Mouse (Mus musculus) heart, embryonic 14.5 days (tissue): ENCODE measurements around the gene U2surp. TPM values are rescaled to one million over a fixed set of nuclear protein-coding genes. Genes with fewer than 3 reads are reported as not detected.
"Not testable (repeated sequence)": the region's sequence is repeated elsewhere in the genome, so short reads cannot be mapped to it uniquely, and the experiment has no call there.

ENCODE experiments used
- ATAC-seq: fragments of 200-750 bp; cut with Nextera tagmentation; 2 replicates; pipeline ENCODE4 v1.8.0; 2017; ENCODE audit warnings: low read depth, moderate TSS enrichment; ENCODE audit not compliant: insufficient number of reproducible peaks, insufficient read depth, low FRiP score
- H3K27ac ChIP-seq, 2 experiments: fragments of 200-500 bp in 1 of 2; fragments of 300-500 bp in 1 of 2; sonication (generic) in 1 of 2; replicated peaks in 1 of 2; 2 replicates each; pipeline ENCODE4 v1.5.1; 2012 to 2014; ENCODE audit warnings: low read depth in 2 of 2, low read length in 2 of 2, control low read depth in 1 of 2, mild to moderate bottlenecking in 1 of 2, mixed read lengths in 1 of 2; ENCODE audit not compliant: control insufficient read depth in 1 of 2, insufficient read depth in 1 of 2
- H3K27me3 ChIP-seq: fragments of 300-500 bp; sonication (generic); 2 replicates; pipeline ENCODE4 v1.6.1; 2014; ENCODE audit warnings: mild to moderate bottlenecking, low read length, control low read depth; ENCODE audit not compliant: control insufficient read depth, insufficient read depth
- H3K36me3 ChIP-seq: fragments of 300-500 bp; sonication (generic); 2 replicates; pipeline ENCODE4 v1.6.1; 2014; ENCODE audit warnings: mild to moderate bottlenecking, control low read depth, low read length, mixed read lengths; ENCODE audit not compliant: control insufficient read depth, insufficient read depth
- H3K4me1 ChIP-seq, 2 experiments: fragments of 200-500 bp in 1 of 2; fragments of 300-500 bp in 1 of 2; sonication (generic) in 1 of 2; 2 replicates each; pipeline ENCODE4 v1.6.1; 2012 to 2014; ENCODE audit warnings: low read length in 2 of 2, control low read depth in 1 of 2, mixed read lengths in 1 of 2; ENCODE audit not compliant: control insufficient read depth in 2 of 2, insufficient read depth in 2 of 2
- H3K4me2 ChIP-seq: fragments of 300-500 bp; sonication (generic); 2 replicates; pipeline ENCODE4 v1.6.1; 2014; ENCODE audit warnings: mild to moderate bottlenecking, low read length
- H3K4me3 ChIP-seq, 2 experiments: fragments of 200-500 bp in 1 of 2; fragments of 300-500 bp in 1 of 2; sonication (generic) in 1 of 2; 2 replicates each; pipeline ENCODE4 v1.5.1; 2012 to 2014; ENCODE audit warnings: low read length in 2 of 2, mild to moderate bottlenecking in 2 of 2, control low read depth in 1 of 2, low read depth in 1 of 2, moderate library complexity in 1 of 2; ENCODE audit not compliant: control insufficient read depth in 1 of 2, insufficient read depth in 1 of 2
- H3K9ac ChIP-seq: fragments of 300-500 bp; sonication (generic); 2 replicates; pipeline ENCODE4 v1.6.1; 2014; ENCODE audit warnings: mild to moderate bottlenecking, low read length
- H3K9me3 ChIP-seq: fragments of 300-500 bp; sonication (generic); 2 replicates; pipeline ENCODE4 v1.6.1; 2016; ENCODE audit warnings: low read length, control low read depth; ENCODE audit not compliant: control insufficient read depth
- WGBS: fragments of 180-500 bp; shearing (Covaris S2); extraction: QIAGEN DNeasy Blood & Tissue Kit; methylation state at CpG from one replicate; pipeline ENCODE4 v1.1.7; 2014; 5-methylcytosine and 5-hydroxymethylcytosine counted together
- polyA plus RNA-seq: library from polyadenylated mRNA; unstranded; fragments of >200 nt; fragmentation: Nextera tagmentation; extraction: Ambion mirVana; gene quantifications from 2 replicates; pipeline ENCODE4 v1.2.1, GENCODE M21; 2014

Gene U2surp
- polyA plus RNA-seq, 1 experiment from 2014 or later, result 77.6 TPM

DNA sequence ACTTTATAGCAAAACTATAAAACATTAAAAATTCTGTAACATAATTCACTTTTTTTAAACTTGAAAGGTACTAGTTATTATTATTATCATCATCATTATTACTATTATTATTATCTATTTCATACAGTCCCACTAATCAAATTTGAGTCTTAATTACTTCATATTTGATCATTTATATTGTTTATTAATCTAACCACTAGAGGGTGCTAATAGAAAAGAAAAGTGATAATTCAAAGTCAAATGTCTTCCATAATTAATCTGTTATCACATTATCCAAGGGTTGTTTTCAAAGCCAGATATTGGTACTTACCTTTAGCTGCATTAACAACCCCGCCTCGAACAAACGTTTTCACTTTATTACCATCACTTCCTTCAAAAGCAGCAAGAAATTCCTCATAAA is 18.4 kb downstream of the U2surp start:
- Histone ChIP-seq H3K27ac (no peak overlapping the region), H3K36me3 (peaks cover 61% of the 10 kb centered on the region), H3K4me2 (no peak overlapping the region), H3K4me3 (no peak overlapping the region), H3K9ac (no peak overlapping the region), H3K27me3 (no peaks in the 10 kb centered on the region), H3K4me1 (no peaks in the 10 kb centered on the region), H3K9me3 (no peaks in the 10 kb centered on the region)
- ATAC-seq, result no peak
- 86% methylated on average over 3 of the region's 3 CpGs for WGBS

DNA sequence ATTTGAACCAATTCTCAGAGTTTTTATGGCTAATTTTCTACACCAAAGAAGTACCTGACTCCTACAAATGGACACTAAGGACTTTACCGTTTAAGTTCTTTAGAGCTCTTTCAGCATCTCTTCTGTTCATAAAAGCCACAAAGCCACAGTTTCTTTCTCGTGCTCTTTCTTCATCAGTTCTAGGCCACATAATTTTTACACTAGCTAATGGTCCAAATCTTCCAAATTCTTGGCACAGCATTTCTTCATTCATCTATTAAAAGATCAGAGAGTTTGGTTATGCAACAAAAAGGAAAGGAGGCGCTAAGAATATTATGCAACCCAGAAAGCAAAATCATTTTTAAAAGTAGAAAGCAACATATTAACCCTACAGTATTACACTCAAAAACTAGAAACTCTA is 21.8 kb downstream of the U2surp start:
- no peaks in the 10 kb centered on the region for H3K4me1 ChIP-seq
- no peak overlapping the region for H3K4me3 ChIP-seq
- no peak overlapping the region for H3K4me2 ChIP-seq
- H3K36me3 ChIP-seq, result peaks cover 61% of the 10 kb centered on the region
- no peak overlapping the region for H3K27ac ChIP-seq
- no peak overlapping the region for H3K9ac ChIP-seq
- no peaks in the 10 kb centered on the region for H3K9me3 ChIP-seq
- 92% methylated on average over 3 of the region's 3 CpGs for WGBS
- H3K27me3 ChIP-seq, result no peaks in the 10 kb centered on the region
- no peak for ATAC-seq

DNA sequence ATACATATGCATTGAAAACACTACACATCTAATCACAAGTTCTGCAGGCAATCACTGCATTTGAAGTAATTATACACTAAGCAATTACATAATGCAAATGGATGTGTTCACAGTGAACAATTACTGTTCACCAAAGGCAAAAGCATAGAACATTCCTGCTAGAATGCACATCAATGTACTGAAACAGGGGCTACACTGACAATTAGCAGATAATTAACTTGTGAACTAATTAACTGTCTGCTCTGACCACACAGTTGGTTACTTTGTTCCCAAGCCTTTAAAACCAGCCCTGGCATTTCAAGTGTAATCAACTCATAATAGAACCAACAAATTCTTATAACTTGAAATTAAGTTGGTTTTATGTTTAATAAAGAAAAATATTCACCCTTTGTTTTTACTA is 22.9 kb downstream of the U2surp start:
- peaks cover 68% of the 10 kb centered on the region for H3K36me3 ChIP-seq
- no peaks in the 10 kb centered on the region for H3K9me3 ChIP-seq
- H3K4me3 ChIP-seq, result no peak overlapping the region
- H3K27ac ChIP-seq, result no peak overlapping the region
- no peak overlapping the region for H3K9ac ChIP-seq
- H3K4me2 ChIP-seq, result no peak overlapping the region
- ATAC-seq, result no peak
- no peaks in the 10 kb centered on the region for H3K4me1 ChIP-seq
- no peaks in the 10 kb centered on the region for H3K27me3 ChIP-seq

DNA sequence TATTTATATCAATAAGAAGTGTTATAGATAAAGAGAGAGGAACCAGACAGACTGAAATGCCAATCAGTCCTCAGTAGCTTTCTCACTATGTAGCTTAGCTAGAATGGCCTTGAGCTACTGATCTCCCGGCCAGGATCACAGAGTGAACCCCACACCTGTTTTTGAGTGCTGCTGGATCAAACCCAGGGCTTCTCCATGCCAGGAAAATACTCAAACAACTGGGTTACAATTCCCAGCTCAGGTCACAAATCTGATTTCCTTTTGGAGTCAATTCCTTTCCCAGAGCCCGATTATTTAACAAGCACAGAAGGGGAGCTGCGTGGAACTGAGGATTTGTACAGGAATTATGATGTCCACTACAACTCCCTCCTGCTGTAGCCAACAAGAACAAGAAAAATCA is 31.8 kb downstream of the U2surp start:
- no peak overlapping the region for H3K9ac ChIP-seq
- no peaks in the 10 kb centered on the region for H3K9me3 ChIP-seq
- no peak for ATAC-seq
- 90% methylated on average over 3 of the region's 3 CpGs for WGBS
- peaks cover 90% of the 10 kb centered on the region for H3K36me3 ChIP-seq
- no peaks in the 10 kb centered on the region for H3K4me1 ChIP-seq
- H3K27me3 ChIP-seq, result no peaks in the 10 kb centered on the region
- no peak overlapping the region for H3K4me3 ChIP-seq
- H3K27ac ChIP-seq, result no peak overlapping the region
- H3K4me2 ChIP-seq, result no peak overlapping the region

DNA sequence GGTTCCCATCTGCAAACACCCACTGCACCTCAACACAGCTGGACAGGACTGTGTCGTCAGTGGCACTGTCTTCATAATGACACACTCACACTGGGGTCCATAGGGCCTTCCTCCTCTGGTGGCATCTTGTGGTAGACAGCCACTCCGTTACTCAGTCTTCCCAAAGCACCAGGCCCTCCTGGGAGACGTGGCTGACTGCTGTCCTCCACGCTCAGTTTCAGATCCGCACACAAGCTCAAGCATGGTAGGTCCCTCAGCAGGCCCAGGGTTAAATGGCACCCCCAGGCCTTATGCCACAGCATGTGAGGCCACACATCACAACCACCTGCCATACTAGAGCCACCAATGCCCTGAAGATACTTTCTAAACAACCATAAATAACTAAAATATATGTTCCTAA is 33.4 kb downstream of the U2surp start:
- Histone ChIP-seq H3K27ac (no peak overlapping the region), H3K9ac (no peak overlapping the region), H3K4me2 (no peak overlapping the region), H3K36me3 (peaks cover 89% of the 10 kb centered on the region), H3K27me3 (no peaks in the 10 kb centered on the region), H3K4me3 (no peak overlapping the region), H3K4me1 (no peaks in the 10 kb centered on the region), H3K9me3 (no peaks in the 10 kb centered on the region)
- 87% methylated on average over 5 of the region's 5 CpGs for WGBS
- ATAC-seq, result no peak

DNA sequence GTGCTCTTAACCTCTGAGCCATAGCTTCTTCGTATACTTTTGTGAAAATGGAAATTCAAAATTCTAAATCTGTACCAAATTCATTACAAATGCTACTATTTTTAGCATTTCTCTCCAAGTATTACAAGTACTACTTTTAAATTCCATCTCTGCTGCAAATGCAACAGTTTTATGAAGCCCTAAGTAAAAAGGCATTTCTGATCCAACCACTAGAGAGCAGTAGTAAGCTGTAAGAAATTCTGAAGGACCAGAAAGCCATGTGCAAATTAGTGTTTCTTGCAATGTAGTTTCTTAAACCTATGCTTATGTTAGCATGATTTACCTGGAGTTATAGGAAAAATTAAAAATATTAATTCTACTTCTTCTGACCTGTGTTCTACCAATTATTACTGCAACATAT is 38.9 kb downstream of the U2surp start:
- Histone ChIP-seq H3K9ac (no peak overlapping the region), H3K36me3 (peaks cover 91% of the 10 kb centered on the region), H3K4me2 (no peak overlapping the region), H3K27me3 (no peaks in the 10 kb centered on the region), H3K4me3 (no peak overlapping the region), H3K9me3 (no peaks in the 10 kb centered on the region), H3K27ac (no peak overlapping the region), H3K4me1 (no peaks in the 10 kb centered on the region)
- ATAC-seq, result no peak
- WGBS, result 86% methylated on average over 1 of the region's 1 CpGs

DNA sequence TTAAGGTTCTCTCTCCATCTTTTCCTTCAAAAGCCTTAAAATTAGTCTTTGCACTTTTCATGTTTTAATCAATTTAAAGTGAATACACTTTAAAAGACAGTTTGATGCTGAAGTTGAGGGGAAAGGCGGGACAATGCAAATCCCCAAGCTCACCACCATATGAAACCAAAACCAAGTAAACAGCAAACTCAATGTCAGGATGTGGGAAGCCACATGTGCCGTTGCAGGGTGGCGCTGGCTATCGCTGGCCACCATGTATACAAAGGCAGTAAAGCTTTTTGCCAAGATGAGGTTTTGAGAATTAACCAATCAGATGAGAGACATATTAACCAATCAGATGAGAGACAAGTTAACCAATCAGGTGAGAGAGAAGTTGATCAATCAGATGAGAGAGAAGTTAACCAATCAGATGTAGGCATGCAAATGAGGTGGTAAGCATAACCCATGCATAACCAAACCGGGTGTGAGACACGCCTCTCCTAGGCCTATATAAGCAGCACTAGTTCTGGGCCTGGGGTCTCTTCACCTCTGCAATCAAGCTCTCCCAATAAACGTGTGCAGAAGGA is 42.7 kb downstream of the U2surp start:
- H3K4me2 ChIP-seq, H3K9me3 ChIP-seq, H3K27ac ChIP-seq, H3K4me1 ChIP-seq, H3K9ac ChIP-seq, H3K27me3 ChIP-seq, H3K4me3 ChIP-seq, ATAC-seq: not testable (repeated sequence)
- peaks cover 88% of the 10 kb centered on the region for H3K36me3 ChIP-seq
- 91% methylated on average over 7 of the region's 7 CpGs for WGBS

DNA sequence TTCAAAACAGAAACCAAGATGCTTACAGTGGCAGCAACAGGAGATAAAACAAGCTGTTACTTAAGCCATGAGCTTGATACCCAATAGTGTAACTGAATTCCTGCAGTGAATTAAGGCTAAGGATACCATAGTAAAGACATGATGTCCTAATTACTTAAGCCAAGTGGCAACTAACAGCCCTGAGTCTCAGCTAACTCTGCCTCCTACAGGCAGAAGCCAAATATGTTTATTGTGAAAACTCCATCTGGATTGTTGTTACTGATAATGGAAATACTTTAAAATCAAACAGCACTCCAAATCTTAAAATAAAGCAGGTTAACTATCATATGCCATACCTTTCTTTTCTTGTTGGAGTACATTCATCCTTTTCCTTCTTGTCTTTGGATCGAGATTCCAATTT is 47.8 kb downstream of the U2surp start:
- ATAC-seq, result no peak

More for the DNA sequence above, 47.8 kb downstream of the U2surp start:
- Histone ChIP-seq H3K27me3 (no peaks in the 10 kb centered on the region), H3K4me3 (no peak overlapping the region), H3K27ac (no peak overlapping the region), H3K9ac (no peak overlapping the region), H3K9me3 (no peaks in the 10 kb centered on the region), H3K4me2 (no peak overlapping the region), H3K4me1 (no peaks in the 10 kb centered on the region), H3K36me3 (peaks cover 88% of the 10 kb centered on the region)
- 97% methylated on average over 1 of the region's 1 CpGs for WGBS
